Mouse (Mus musculus): ENCODE results near the gene Selplg.

Gene Selplg

DNA sequence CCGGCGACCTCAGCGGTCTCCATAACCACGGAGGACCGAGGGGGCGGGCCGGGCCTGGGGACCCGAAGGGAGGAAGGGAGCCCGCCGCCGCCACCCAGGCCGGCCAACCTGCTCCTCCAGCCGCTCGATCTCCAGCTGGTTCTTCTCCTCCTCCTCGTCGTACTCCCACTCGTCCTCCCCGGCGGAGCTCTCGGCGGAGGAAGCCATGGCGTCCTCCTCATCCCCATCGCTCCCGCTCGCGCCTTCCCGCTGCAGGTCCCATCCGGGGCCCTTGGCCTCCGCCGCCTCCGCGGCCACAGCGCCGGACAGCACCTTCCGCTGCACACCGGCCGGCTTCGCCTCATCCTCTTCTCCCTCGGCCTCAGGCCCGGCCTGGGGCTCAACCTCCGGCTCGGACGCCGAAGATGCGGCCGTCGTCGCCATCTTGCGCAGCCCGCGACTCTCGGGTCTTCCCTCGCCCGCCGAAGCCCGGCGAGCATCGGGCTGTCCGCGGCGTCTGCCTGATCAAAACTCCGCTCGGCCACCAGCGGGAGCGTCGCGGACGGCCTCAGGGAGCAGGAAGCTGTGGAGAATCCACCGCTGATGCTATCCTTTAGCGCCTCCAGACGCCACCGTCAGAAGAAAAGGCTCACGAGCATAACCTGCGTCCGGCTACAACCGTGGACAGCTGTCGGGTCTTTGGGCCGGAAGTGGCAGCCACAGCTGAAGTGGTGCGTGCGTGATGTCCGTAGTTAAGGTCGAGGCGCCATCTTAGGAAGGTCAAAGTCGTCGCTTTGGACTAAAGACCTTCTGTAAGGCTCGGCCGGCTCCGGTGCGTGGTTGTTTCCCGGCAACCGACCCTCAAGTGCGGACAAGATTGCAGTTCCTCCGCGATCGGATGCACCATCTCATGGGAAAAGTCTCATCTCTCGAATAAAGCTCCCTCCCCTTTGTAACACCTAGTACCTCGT is 61.0 kb downstream of the Selplg start:
- peak; percentile 56 to 79 for DNase-seq (ENCODE audit: low spot score in 2 of 2)

- no peak for DNase-seq (ENCODE audit: low spot score in 2 of 2)
These were observed 63.6 kb downstream of the Selplg start for GRCm38 (mm10) chr5:113768806-113769205.

All from cerebellum, postnatal 4 days (tissue).